9 mouse cellular contexts compared by ENCODE assay signal in the genomic region with DNA sequence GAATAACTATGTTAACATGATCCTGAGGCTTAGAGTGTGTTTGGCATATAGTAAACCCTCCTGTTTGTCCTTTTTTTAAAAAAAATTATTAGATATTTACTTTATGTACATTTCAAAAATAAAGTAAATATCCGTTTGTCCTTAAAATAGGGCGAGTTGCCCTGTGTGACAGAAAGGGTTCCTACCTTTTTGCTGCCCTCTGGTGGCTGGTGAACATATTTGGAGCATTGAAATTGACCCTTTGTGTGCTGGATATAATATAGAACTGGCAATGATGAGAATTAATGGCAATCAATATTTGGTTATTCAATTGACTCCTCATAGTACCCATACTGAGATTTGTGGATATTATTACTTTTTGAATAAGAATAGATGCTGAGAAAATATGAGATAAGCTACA.
DNase-seq lines count a peak whose midpoint lies in the region; ATAC-seq and TF ChIP-seq lines count a peak whose summit lies in the region.
"Had no signal": no experiment of that assay in that cellular context is flagged by ENCODE, and none has a peak within 500 bp of the region (broad histone marks: within the 10 kb centered on the region; RNA-seq: fewer than 3 reads in every experiment).

No protein-coding gene starts in this region.

- no peaks in the 10 kb centered on the region for H3K36me3 ChIP-seq in neural tube, embryonic 15.5 days
- H3K36me3 ChIP-seq: neural tube, embryonic 13.5 days had no signal

- H3K4me2 ChIP-seq in neural tube, embryonic 15.5 days: no peak overlapping the region
- H3K4me2 ChIP-seq: neural tube, embryonic 13.5 days had no signal

- peak; percentile 74 for TF ChIP-seq CTCF in gastrocnemius, adult 2 months (IDR thresholded peaks at IDR 0.05)

- no peaks in the 10 kb centered on the region for H3K27me3 ChIP-seq in neural tube, embryonic 15.5 days (replicated peaks)
- H3K27me3 ChIP-seq: neural tube, embryonic 13.5 days had no signal

- H3K9ac ChIP-seq in neural tube, embryonic 15.5 days (replicated peaks): no peak overlapping the region
- H3K9ac ChIP-seq: neural tube, embryonic 13.5 days had no signal

- 25% methylated on average over 2 of the region's 2 CpGs for WGBS in neural tube, embryonic 15.5 days

- intact Hi-C loops in gastrocnemius, adult 2 months (cut with DNase I): loop anchor here (2.0 kb wide), 1 partner anchor 310 kb away; no protein-coding TSS in a partner anchor
- intact Hi-C loops in gastrocnemius, postnatal 36 days (cut with DNase I): no loop called here
- intact Hi-C loops in heart, postnatal 10 days (cut with DNase I): loop anchor here (1.0 to 2.0 kb wide), 2 partner anchors 309 to 370 kb away; no protein-coding TSS in a partner anchor

- H3K27ac ChIP-seq in gastrocnemius, adult 2 months: no peak overlapping the region
- no peak overlapping the region for H3K27ac ChIP-seq in neural tube, embryonic 15.5 days (replicated peaks)
- H3K27ac ChIP-seq: neural tube, embryonic 13.5 days had no signal

- H3K9me3 ChIP-seq in neural tube, embryonic 15.5 days (replicated peaks): no peaks in the 10 kb centered on the region
- H3K9me3 ChIP-seq: neural tube, embryonic 13.5 days had no signal

- no peaks in the 10 kb centered on the region for H3K4me1 ChIP-seq in neural tube, embryonic 15.5 days
- H3K4me1 ChIP-seq: neural tube, embryonic 13.5 days had no signal

- H3K4me3 ChIP-seq in gastrocnemius, adult 2 months: no peak overlapping the region
- no peak overlapping the region for H3K4me3 ChIP-seq in neural tube, embryonic 15.5 days (replicated peaks)
- H3K4me3 ChIP-seq: neural tube, embryonic 13.5 days had no signal

- ATAC-seq in neural tube, embryonic 15.5 days (ENCODE audit: low FRiP score): no peak

- DNase-seq in gastrocnemius, adult 2 months: peak; percentile 34
- no peak for DNase-seq in gastrocnemius, postnatal 36 days
- peak; percentile 31 for DNase-seq in neural tube, embryonic 10.5 days (ENCODE audit: extremely low spot score, low spot score)
- DNase-seq in adrenal gland, postnatal 14 days: peak; percentile 71
- peak; percentile 47 to 74 for DNase-seq in heart, postnatal 10 days
- peak; percentile 42 for DNase-seq in mesoderm, embryonic 11.5 days (ENCODE audit: low read depth, low spot score)
- no peak for DNase-seq in ovary, postnatal 10 days (ENCODE audit: low spot score)

Comparison
In these comparisons a context has a peak if more than half of its experiments do, and no peak if none do; other contexts are left out.
1. DNase-seq: peak in gastrocnemius, adult 2 months (single experiment), neural tube, embryonic 10.5 days (single experiment), adrenal gland, postnatal 14 days (single experiment), heart, postnatal 10 days (2 of 2) and mesoderm, embryonic 11.5 days (single experiment); none in gastrocnemius, postnatal 36 days (0 of 2) and ovary, postnatal 10 days (single experiment).